Mouse (Mus musculus) C2C12 (cell line): ENCODE results near the gene Galnt17.

Experiments
- CTCF ChIP-seq: IDR thresholded peaks from one replicate; pipeline ENCODE4 v1.5.1; 2011; ENCODE audit not compliant: control insufficient read depth, insufficient read depth, insufficient read length
- MAX ChIP-seq: IDR thresholded peaks from one replicate; pipeline ENCODE4 v1.6.1; 2011; ENCODE audit warnings: mild to moderate bottlenecking, control low read depth
- MYOG ChIP-seq: IDR thresholded peaks from one replicate; pipeline ENCODE4 v1.6.1; 2011; ENCODE audit not compliant: control insufficient read depth, insufficient read length; ENCODE audit errors: extremely low read depth
- USF1 ChIP-seq: IDR thresholded peaks from one replicate; pipeline ENCODE4 v1.6.1; 2011; ENCODE audit warnings: low read depth, mild to moderate bottlenecking, control low read depth, moderate library complexity

GRCm38 (mm10) chr5:131156323-131156722 lies 152.0 kb downstream of the Galnt17 start:
- TF ChIP-seq CTCF (no peak), MAX (no peak), MYOG (no peak), USF1 (no peak)
